Mouse (Mus musculus) myocyte (in vitro differentiated cells): ENCODE results near the gene Zc3h18.

Source experiments
- CEBPB ChIP-seq: IDR thresholded peaks from 2 replicates; pipeline ENCODE4 v1.6.1; 2011; ENCODE audit warnings: mild to moderate bottlenecking, moderate library complexity; ENCODE audit not compliant: poor library complexity, insufficient read depth, severe bottlenecking
- E2F4 ChIP-seq: IDR thresholded peaks from one replicate; pipeline ENCODE4 v1.6.1; 2011; ENCODE audit warnings: mild to moderate bottlenecking, control low read depth, moderate library complexity; ENCODE audit not compliant: insufficient read depth
- MAX ChIP-seq: IDR thresholded peaks from one replicate; pipeline ENCODE4 v1.6.1; 2011; ENCODE audit warnings: low read depth, mild to moderate bottlenecking, control low read depth
- MYOD1 ChIP-seq, 3 experiments: IDR thresholded peaks; one replicate each; pipeline ENCODE4 v1.6.1; 2011; ENCODE audit warnings: control low read depth in 2 of 3, low read depth in 2 of 3, mild to moderate bottlenecking in 2 of 3, moderate library complexity in 1 of 3; ENCODE audit not compliant: insufficient read length in 2 of 3, control insufficient read depth in 1 of 3
- MYOG ChIP-seq, 3 experiments: IDR thresholded peaks; one replicate each; pipeline ENCODE4 v1.6.1; 2011; ENCODE audit warnings: control low read depth in 2 of 3, low read depth in 2 of 3, mild to moderate bottlenecking in 2 of 3; ENCODE audit not compliant: insufficient read length in 2 of 3, control insufficient read depth in 1 of 3, insufficient read depth in 1 of 3
- POLR2A ChIP-seq: IDR thresholded peaks from one replicate; pipeline ENCODE4 v1.6.1; 2011; ENCODE audit warnings: low read depth, mild to moderate bottlenecking, control low read depth, moderate library complexity; ENCODE audit not compliant: insufficient read length
- POLR2AphosphoS2 ChIP-seq: IDR thresholded peaks from one replicate; pipeline ENCODE4 v1.6.1; 2011; ENCODE audit warnings: low read depth, control low read depth; ENCODE audit not compliant: insufficient read length
- REST ChIP-seq: IDR thresholded peaks from one replicate; pipeline ENCODE4 v1.6.1; 2011; ENCODE audit warnings: mild to moderate bottlenecking, control low read depth, moderate library complexity; ENCODE audit not compliant: insufficient read depth, insufficient read length
- SRF ChIP-seq: IDR thresholded peaks from one replicate; pipeline ENCODE4 v1.6.1; 2011; ENCODE audit warnings: low read depth; ENCODE audit not compliant: control insufficient read depth, insufficient read length
- TCF12 ChIP-seq: IDR thresholded peaks from one replicate; pipeline ENCODE4 v1.6.1; 2011; ENCODE audit warnings: mild to moderate bottlenecking, control low read depth; ENCODE audit not compliant: poor library complexity, insufficient read depth, severe bottlenecking
- USF1 ChIP-seq: IDR thresholded peaks from one replicate; pipeline ENCODE4 v1.6.1; 2011; ENCODE audit warnings: low read depth, mild to moderate bottlenecking, control low read depth, moderate library complexity

DNA sequence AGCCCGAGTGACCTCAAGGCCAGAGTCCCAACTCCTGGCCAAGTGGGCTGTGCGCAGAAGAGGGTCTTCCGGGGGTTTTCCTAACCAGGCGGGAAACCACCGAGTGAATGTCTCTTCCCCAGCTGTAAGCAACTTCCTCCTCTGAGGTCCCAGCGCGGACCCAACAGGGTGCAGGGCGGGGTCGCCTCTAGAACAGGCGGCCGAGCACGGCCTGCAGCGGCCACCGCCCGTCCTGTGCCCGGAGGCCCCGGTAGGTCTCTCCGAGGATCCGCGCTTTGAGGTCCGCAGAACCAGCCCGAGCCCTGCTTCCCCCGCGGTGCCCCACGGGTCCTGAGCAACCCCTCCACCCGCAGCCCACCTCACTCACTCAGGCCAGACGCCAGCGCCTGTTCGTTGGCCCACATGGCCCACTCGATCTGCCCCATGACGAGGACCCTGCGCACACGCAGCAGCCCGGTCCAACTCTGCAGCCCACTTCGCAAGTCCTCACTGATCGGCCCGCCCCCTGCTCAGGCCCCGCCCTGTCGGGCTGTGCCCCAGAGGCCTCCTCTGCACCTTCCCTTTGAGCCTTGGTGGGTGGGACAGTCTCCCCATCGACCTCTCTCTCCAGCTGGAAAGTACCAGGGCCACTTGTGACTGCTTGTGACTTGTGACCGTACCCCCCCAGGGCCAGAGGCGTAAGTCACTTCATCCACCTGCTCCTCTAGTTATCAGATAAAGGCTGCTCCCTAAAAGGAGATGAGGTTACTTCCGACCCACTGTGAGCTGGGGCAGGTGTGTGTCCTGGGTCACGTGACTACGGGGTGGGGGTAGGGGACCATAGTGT lies 56.2 kb downstream of the Zc3h18 start, which contains the start of gene Cyba:
- TF ChIP-seq MAX = no peak
- TF ChIP-seq POLR2A = no peak
- no peak for TF ChIP-seq E2F4
- no peak for TF ChIP-seq MYOD1 (IDR thresholded peaks at IDR 0.05; ENCODE audit: control insufficient read depth in 1 of 3, insufficient read length in 2 of 3, low read depth in 2 of 3)
- TF ChIP-seq MYOG (IDR thresholded peaks at IDR 0.05; ENCODE audit: control insufficient read depth in 1 of 3, insufficient read depth in 1 of 3, insufficient read length in 2 of 3, low read depth in 2 of 3) = no peak
- TF ChIP-seq POLR2AphosphoS2 = peak; percentile 47
- TF ChIP-seq TCF12 = no peak
- no peak for TF ChIP-seq CEBPB
- no peak for TF ChIP-seq USF1
- TF ChIP-seq REST = no peak
- TF ChIP-seq SRF = no peak
